Mouse (Mus musculus) MN1 (cell line): ENCODE measurements around the gene Cby1.

Experiments
- DNase-seq: peaks from one replicate; pipeline ENCODE4 v3.0.0-alpha.2; 2016; ENCODE audit warnings: low spot score

The Cby1 gene

GRCm38 (mm10) chr15:79677936-79678335 is 18.9 kb downstream of the Cby1 start:
- DNase-seq, result no peak

- DNase-seq, result no peak
Observed at GRCm38 (mm10) chr15:79681973-79682372, 23.0 kb downstream of the Cby1 start.

DNA sequence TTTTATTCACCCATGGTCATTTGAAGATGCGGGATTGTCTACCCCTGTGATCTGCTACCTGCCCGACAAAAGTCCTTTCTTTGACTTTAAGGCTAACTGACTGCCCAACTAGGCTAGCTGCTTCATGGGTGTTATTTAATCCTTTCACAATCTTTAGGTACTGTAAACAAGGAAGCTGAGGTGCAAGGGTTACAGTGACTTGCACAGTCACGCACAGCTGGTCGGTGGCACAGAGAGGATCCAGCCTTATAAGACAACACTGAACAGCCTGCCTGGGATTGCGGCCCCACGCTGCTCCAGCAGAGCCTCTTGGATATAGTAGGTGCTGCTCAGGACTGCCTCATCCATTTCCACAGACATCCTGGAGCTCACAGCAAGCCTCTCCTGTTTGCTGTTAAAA is 24.1 kb downstream of the Cby1 start:
- no peak for DNase-seq

DNA sequence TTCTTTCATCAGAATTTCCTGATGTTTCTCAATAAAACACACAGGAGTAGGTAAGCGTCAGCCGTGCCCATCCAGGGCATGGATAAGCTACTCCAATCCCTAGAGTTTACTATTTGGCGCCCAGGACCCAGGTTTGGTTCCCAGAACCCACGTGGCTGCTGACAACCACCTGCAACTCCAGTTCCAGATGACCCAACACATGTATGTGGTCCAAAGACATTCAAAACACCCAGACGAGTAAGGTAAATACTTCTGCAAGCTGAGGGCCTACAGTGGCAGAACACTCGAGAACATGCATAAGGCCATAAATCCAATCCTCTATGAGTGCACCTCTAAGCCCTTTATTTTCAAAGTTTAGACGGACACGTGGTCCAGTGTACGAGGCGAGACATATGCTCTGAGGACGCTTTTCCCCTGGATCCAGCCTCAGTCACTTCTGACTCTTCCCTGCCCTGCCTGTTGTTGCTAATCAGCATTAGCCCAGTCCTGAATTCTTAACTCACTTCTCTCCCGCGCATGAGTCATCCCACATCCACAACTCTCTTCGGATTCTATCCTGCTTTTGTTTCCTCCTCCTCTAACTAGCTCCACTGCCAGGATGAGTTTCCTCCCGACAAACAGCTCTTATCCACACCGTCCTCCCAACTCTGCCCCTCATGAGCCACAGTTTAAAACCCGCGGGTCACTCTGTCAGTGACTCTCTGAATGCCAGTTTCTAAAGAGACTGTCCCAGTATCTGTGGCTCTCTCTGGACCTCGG is 24.9 kb downstream of the Cby1 start:
- peak; percentile 59 for DNase-seq

GRCm38 (mm10) chr15:79684616-79685015 is 25.6 kb downstream of the Cby1 start:
- no peak for DNase-seq

- DNase-seq, result no peak
Observed at GRCm38 (mm10) chr15:79685141-79685641, 26.2 kb downstream of the Cby1 start.

DNA sequence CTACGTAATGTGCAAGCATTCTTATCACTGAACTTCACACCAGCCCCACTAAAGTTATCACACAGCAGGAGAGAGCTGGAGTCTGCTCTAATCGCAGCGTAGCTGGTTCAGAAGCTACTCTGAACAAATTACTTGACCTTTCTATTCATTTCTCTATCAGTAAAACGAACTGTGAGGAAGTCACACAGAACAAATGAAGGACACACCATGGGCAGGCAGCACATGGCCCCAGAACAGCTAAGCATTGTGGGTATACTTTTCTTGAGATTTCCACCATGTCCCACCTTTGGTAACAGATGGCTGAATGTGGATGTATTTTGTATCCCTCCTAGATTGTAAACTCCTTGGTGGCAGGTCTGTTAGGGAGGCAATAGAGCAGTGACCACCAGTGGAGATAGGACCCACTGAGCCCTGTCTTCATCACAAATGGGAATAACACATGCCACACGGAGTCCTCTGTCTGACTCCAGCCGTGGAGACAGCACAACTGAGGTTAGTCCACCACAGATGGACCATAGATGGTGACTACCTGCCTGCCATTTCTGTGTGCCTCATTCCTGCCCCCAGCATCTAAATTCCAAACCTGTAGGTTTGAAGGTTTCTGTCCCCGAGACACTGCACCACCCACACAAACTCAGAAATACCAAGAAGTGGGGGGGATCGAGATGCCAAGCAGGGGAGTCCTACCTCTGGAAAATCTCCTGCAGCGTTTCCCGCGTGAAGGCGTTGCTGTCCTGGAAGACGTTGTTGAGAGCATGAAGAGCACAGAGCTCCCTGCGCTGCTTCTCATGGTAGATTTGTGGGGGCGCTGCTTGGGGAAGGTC is 27.3 kb downstream of the Cby1 start:
- DNase-seq, result no peak

DNA sequence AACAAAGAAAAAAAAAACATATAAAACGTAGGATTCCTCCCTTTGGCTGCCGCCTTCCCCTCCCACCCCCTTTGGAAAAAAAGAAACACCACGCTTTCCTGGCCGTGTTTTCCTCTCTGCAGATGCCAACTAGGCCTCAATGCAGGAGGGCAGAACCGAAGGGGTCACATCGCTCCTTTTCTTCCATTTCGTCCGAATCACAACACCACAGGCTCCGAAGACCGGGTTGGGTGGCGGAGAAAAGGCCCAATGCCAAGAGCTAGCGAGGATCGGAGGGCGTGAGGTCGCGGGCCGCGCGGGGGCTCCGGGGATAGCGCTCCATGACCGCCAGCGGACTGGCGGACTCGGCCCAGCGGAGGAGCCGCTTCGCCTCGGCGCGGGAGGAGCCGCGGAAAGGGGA is 28.2 kb downstream of the Cby1 start:
- DNase-seq, result no peak

DNA sequence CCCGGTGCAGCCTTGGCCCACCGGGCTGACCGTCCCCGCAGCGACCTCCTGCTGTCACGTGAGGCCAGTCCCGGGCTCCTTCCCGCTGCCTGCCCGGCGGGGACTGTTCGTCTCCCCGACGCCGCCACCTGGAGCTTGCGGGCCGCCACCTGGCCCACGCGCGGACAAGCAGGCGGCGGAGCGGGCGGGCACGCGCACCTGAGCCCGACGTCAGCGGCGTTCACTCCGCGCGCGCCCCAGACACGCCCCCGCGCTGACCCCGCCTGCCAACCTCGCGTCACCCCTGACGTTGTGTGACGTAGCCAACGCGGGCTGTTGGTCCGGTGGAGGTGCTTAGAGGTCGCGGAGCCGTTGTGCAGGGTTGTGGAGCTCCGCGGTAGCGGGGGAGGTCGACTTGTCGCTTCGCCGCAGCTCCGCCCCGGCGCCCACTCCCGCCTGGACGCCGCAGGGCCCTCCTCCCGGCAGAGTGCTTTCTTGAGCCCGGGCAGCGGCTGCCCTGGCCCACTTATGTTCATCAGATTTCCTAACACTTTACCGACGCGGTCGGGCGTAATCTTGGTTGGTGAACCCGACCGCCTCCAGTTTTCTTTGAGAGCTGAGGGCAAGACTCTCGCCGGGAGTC is 28.8 kb downstream of the Cby1 start, which contains the start of gene Josd1:
Gene Josd1, minus strand, starts transcription at position 274 of the 622 bp plus-strand sequence.
- peak; percentile 95 for DNase-seq

- DNase-seq, result no peak
Observed at GRCm38 (mm10) chr15:79688268-79688956, 29.4 kb downstream of the Cby1 start.

DNA sequence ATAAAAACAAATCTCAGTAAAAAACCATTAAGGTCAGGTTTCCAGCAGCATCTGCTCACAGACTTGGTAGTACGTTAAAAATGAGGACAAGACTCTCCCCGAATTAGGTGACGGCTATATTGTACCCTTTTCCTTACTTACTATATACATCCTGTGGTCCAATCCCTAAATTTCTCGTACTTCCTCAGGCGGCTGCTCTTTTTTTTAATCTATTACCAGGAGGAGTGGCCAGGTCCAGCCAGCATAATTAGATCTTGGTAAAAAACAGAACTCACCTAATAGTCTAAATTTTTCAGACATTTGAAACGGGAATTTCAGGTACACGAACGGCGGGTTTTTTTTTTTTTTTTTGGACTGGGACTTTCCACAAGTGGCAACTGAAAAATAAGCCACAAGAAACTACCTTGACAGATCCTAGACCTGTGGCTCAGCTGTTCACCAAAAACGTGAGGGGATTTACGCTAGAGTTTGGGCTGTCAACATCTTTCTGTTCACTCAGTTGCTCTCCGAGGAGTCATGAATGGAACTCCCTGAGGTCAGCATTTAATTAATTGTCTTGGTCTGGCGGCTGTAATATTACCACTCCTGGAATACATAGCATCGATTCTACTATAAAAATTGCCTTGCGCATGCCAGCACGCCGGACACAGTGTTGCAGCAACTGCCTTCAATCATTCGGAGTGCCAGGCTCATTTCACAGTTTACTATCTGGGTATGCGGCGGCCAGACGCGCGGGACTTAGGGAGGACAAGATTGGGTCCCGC is 30.8 kb downstream of the Cby1 start:
- no peak for DNase-seq

GRCm38 (mm10) chr15:79690426-79691022 is 31.5 kb downstream of the Cby1 start, which contains the start of gene Gtpbp1:
TSS of gene Gtpbp1 (plus strand) at chr15:79690845.
- peak; percentile 100 for DNase-seq

- DNase-seq, result no peak
Observed at GRCm38 (mm10) chr15:79691023-79691508, 32.1 kb downstream of the Cby1 start.

DNA sequence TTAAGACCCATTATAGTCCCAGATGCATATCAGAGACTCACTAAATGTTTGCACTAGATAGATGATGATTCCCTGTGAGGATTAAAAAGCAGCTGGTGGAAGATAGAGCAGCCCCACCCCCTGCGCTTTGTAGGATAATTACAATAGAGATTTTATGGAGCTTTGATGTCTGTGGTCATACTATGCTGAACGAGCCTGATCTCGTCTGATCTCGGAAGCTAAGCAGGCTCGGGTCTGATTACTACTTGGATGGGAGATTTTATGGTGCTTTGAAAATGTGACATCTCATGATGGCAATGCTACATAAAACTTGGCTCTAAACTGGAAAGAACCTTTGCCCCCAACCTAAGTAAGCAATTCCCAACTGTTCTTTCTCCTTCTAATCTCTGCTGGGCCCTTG is 33.3 kb downstream of the Cby1 start:
- no peak for DNase-seq

DNA sequence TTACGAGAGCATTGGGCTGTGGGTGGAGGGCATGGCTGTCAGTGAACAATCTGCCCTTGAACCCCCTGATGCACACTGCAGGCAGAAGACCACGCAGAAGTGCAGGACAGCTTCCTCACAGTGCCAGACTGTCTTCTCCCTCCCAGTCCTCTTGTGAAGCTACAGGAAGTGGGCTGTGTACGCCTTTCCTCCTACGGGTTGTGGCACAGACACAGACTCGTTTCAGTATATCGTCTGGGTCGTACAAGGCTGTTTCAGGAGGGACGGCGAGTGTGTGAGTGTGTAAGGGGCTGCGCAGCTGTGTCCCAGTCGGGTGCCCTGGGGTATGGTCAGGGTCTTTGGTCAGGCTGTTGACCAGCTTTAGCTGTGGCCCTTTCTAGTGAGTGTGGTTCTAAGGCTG is 34.7 kb downstream of the Cby1 start:
- DNase-seq, result no peak

GRCm38 (mm10) chr15:79694512-79694911 is 35.5 kb downstream of the Cby1 start:
- no peak for DNase-seq

DNA sequence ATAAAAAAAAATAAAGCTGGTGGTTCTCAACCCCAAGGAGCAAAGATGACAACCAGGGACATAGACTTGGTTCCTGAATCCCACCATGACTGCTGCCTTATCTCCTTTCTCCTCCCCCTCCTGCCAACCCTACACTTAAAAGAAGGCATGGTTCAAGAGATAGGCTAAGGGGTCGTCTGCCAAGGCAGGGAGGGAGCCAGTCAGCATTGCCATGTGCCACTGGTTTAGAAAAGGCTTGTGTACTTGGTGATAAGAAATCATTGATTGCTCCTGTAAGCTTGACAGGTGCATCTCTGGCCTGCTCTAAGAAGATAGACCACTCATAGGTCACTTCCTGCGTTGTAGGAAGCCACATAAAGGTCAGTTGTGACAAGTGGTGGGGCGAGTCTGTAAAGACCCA is 36.5 kb downstream of the Cby1 start:
- no peak for DNase-seq

- no peak for DNase-seq
Observed at GRCm38 (mm10) chr15:79696508-79696907, 37.5 kb downstream of the Cby1 start.

- no peak for DNase-seq
Observed at GRCm38 (mm10) chr15:79697011-79697410, 38.0 kb downstream of the Cby1 start.

- DNase-seq, result no peak
Observed at GRCm38 (mm10) chr15:79697558-79698187, 38.7 kb downstream of the Cby1 start.
